Mouse (Mus musculus) heart, embryonic 15.5 days (tissue): ENCODE data around the gene Rapgef2. TPM values are rescaled to one million over a fixed set of nuclear protein-coding genes. Genes with fewer than 3 reads are reported as not detected.

Experiments
- ATAC-seq: fragments of 200-750 bp; cut with Nextera tagmentation; replicated peaks from 2 replicates; pipeline ENCODE4 v1.8.0; 2017; ENCODE audit warnings: low read depth, moderate TSS enrichment; ENCODE audit not compliant: insufficient number of reproducible peaks, insufficient read depth, low FRiP score
- H3K27ac ChIP-seq: fragments of 300-500 bp; sonication (generic); 2 replicates; pipeline ENCODE4 v1.5.1; 2015; ENCODE audit warnings: mild to moderate bottlenecking, inconsistent platforms
- H3K27me3 ChIP-seq: fragments of 300-500 bp; sonication (generic); 2 replicates; pipeline ENCODE4 v1.6.1; 2015; ENCODE audit warnings: inconsistent platforms
- H3K36me3 ChIP-seq: fragments of 300-500 bp; sonication (generic); 2 replicates; pipeline ENCODE4 v1.6.1; 2015; ENCODE audit warnings: mild to moderate bottlenecking, inconsistent platforms
- H3K4me1 ChIP-seq: fragments of 300-500 bp; sonication (generic); replicated peaks from 2 replicates; pipeline ENCODE4 v1.6.1; 2015; ENCODE audit warnings: inconsistent platforms
- H3K4me2 ChIP-seq: fragments of 300-500 bp; sonication (generic); 2 replicates; pipeline ENCODE4 v1.6.1; 2015; ENCODE audit warnings: inconsistent platforms, mild to moderate bottlenecking, moderate library complexity
- H3K4me3 ChIP-seq: fragments of 300-500 bp; sonication (generic); 2 replicates; pipeline ENCODE4 v1.5.1; 2015; ENCODE audit warnings: mild to moderate bottlenecking, inconsistent platforms
- H3K9ac ChIP-seq: fragments of 300-500 bp; sonication (generic); 2 replicates; pipeline ENCODE4 v1.6.1; 2015; ENCODE audit warnings: mild to moderate bottlenecking, inconsistent platforms
- H3K9me3 ChIP-seq: fragments of 300-500 bp; sonication (generic); replicated peaks from 2 replicates; pipeline ENCODE4 v1.6.1; 2016; ENCODE audit warnings: inconsistent platforms
- WGBS: fragments of 180-500 bp; shearing (Covaris S2); methylation state at CpG from one replicate; pipeline ENCODE4 v1.1.7; 2015; ENCODE audit warnings: mixed read lengths; 5-methylcytosine and 5-hydroxymethylcytosine counted together
- polyA plus RNA-seq: library from polyadenylated mRNA; unstranded; fragments of >200 nt; fragmentation: Nextera tagmentation; extraction: Ambion mirVana; gene quantifications from 2 replicates; pipeline ENCODE4 v1.2.1, GENCODE M21; 2015

The Rapgef2 gene
- polyA plus RNA-seq, 1 experiment from 2014 or later, result 5.7 TPM

DNA sequence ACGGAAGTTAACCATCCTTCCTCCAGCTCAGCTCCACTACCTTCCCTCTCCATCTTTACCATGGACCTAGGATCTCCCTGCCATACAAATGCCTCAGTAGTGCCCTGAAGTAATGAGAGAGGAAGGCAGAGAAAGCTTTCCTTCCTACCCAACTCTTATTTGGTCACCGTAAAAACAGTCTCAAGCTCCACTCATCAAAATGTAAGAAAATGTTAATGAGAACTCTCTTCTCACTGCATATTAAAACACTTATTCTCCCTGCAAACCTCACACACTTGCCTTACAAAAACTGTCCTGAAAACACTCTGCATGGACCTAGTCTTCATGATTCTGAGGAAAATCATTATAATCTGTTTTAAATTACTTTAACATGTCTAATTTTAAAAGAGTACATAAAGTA is 118.7 kb downstream of the Rapgef2 start:
- Histone ChIP-seq H3K4me1 (peaks cover 15% of the 10 kb centered on the region), H3K9me3 (no peaks in the 10 kb centered on the region), H3K4me2 (no peak overlapping the region), H3K4me3 (no peak overlapping the region), H3K36me3 (peaks cover 12% of the 10 kb centered on the region; the same call in 1 of the 2 replicates), H3K27me3 (no peaks in the 10 kb centered on the region), H3K9ac (no peak overlapping the region), H3K27ac (no peak overlapping the region)
- 77% methylated on average over 2 of the region's 2 CpGs for WGBS
- ATAC-seq, result no peak

DNA sequence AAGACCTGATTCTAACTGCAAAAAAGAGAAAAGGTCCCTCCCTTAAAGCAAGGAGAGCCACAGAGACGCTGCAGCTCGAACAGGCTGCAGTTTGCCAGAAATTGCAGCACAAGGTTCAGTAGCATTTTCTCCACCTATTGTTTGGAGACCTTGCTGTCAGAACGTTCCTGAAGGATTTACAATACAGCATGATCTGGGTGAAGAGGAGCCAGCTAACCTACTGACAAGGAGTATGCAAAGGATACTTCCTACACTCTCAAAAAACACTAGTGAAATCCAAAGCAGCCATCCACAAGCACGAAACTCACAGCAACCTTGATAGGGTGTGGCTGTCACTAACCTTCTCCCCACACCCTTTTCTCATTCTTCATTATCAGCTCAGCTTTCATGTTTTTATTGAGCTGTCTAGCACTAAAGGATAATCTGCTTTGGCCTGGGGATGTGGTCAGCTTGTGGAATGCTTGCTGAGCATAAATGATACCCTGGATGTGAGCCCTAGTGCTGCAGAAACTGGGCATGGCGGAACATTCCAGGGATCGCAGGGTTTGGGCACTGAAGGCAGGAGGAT is 124.4 kb downstream of the Rapgef2 start:
- 15% methylated on average over 6 of the region's 6 CpGs for WGBS
- H3K9ac ChIP-seq, result peak overlapping the region; percentile 34
- no peaks in the 10 kb centered on the region for H3K36me3 ChIP-seq

DNA sequence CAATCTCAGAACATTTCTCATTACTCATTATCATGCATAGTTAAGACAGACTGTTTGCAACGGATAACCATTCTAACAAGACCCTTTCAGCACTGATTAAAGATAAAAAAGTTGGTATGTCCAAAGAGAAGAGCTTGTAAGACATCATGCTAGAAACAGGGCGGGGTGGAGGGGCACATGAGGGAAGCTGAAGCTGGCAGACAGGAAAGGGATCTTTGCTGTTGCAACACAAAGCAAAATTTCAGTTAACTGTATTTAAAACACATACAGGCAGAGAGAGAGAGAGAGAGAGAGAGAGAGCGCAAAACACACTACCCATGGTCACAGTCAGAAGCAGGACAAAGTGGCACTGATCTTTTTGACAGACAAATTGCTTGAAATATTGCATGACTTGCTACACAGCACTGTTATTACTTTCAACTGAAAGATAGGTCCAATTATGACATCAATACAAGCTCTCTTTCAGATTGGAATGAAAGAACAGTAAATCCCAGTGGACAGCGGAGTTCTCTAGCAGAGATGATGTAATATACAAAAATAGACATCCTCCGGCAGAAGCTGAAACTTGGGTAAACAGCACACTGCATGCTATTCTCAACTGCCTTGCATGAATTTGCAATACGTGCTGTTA is 125.1 kb downstream of the Rapgef2 start:
- no peaks in the 10 kb centered on the region for H3K36me3 ChIP-seq
- 18% methylated on average over 6 of the region's 6 CpGs for WGBS
- H3K4me3 ChIP-seq, result peak overlapping the region; percentile 25
- peaks cover 32% of the 10 kb centered on the region for H3K4me1 ChIP-seq
- peak; percentile 87 for ATAC-seq
- peak overlapping the region; percentile 34 for H3K9ac ChIP-seq
- no peaks in the 10 kb centered on the region for H3K9me3 ChIP-seq
- H3K4me2 ChIP-seq, result peak overlapping the region; percentile 58
- peak overlapping the region; percentile 91 for H3K27ac ChIP-seq
- H3K27me3 ChIP-seq, result no peaks in the 10 kb centered on the region

More for the DNA sequence above, 124.4 kb downstream of the Rapgef2 start:
- H3K4me3 ChIP-seq, result peak overlapping the region; percentile 25
- peak; percentile 66 for ATAC-seq
- H3K9me3 ChIP-seq, result no peaks in the 10 kb centered on the region
- no peaks in the 10 kb centered on the region for H3K27me3 ChIP-seq
- H3K27ac ChIP-seq, result peak overlapping the region; percentile 91
- H3K4me1 ChIP-seq, result peaks cover 32% of the 10 kb centered on the region
- peak overlapping the region; percentile 58 for H3K4me2 ChIP-seq

DNA sequence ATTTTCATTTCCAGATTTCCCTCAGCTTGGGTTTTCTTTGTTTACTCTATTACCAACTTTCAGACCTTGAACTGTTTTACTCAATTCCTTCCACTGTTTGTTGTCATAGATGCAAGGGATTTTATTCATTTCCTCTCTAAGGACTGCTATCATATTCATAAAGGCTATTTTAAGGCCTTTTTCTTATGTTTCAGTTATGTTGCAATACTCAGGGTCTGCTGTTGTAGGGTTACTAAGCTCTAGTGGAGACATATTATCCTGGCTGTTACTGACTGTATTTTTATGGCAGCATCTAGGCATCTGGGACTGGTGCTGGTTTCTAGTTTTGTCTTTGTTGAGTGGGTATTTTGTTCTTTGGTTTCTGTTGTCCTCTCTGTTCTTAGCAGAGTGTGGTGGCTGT is 128.1 kb downstream of the Rapgef2 start:
- ATAC-seq, result no peak
- H3K36me3 ChIP-seq, result no peaks in the 10 kb centered on the region
- H3K4me1 ChIP-seq, result peaks cover 37% of the 10 kb centered on the region
- no peak overlapping the region for H3K9ac ChIP-seq
- H3K27me3 ChIP-seq, result no peaks in the 10 kb centered on the region
- H3K27ac ChIP-seq, result no peak overlapping the region
- no peak overlapping the region for H3K4me3 ChIP-seq
- H3K4me2 ChIP-seq, result no peak overlapping the region
- H3K9me3 ChIP-seq, result no peaks in the 10 kb centered on the region

DNA sequence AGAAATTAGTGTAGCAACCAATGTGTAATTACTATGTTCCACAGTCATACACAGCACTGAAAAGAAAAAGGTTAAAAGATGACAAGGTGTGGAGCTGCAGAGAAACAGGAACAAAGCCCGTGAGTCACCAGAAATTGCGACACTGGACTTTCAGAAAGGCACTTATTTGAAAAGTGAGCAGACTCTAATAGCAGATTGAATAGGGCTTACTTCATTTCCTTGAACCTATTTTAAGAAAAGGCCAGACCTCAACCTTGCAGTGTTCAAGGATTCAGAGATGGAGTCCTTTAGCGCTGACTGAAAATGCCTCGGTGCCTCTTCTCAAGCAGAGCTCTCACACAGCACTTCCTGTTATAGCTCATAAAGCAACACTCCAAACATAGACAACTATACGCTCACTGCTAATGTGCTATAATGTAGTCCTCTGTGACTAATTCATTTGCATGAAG is 133.3 kb downstream of the Rapgef2 start:
- 51% methylated on average over 5 of the region's 5 CpGs for WGBS
- ATAC-seq, result no peak; the same call in 1 of the 2 replicates
- Histone ChIP-seq H3K4me1 (peaks cover 9% of the 10 kb centered on the region; the same call in 1 of the 2 replicates), H3K9ac (no peak overlapping the region), H3K9me3 (no peaks in the 10 kb centered on the region), H3K27me3 (no peaks in the 10 kb centered on the region), H3K36me3 (no peaks in the 10 kb centered on the region), H3K27ac (peak overlapping the region; percentile 63), H3K4me3 (no peak overlapping the region), H3K4me2 (no peak overlapping the region)

DNA sequence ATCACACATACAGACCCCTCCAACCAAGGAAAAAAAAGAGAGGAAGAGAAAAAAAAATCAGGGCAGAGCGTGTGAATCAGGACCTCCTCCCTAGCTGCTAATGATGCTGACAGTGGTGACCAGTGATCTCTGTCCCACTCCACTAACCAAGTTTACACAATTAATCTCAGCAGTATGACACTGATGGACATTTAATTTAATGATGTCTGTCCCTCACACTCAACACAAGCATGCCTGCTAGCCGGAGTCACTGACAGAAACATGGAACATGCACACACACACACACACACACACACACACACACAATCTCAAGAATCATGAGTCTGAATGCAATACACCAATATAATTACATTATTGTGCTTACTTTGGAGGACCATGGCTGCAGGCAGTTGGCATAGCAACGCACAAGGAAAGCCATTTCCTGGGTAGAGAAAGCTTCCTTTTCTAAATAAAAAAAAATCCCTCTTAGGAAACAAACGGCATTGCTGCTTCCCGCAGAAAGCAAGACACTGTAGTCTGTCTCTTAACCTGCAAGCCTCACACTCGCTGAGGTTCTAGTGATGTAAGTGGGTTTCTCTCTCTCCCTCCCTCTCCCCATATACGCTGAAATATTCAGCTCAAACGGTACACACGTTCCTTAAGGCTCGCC is 140.8 kb downstream of the Rapgef2 start:
- Histone ChIP-seq H3K9ac (no peak overlapping the region; the same call in 1 of the 2 replicates), H3K36me3 (no peaks in the 10 kb centered on the region), H3K4me3 (peak overlapping the region; percentile 38; the same call in 1 of the 2 replicates), H3K4me1 (peaks cover 58% of the 10 kb centered on the region), H3K4me2 (peak overlapping the region; percentile 60), H3K27ac (peak overlapping the region; percentile 87), H3K27me3 (no peaks in the 10 kb centered on the region), H3K9me3 (no peaks in the 10 kb centered on the region)
- no peak; the same call in 1 of the 2 replicates for ATAC-seq
- 25% methylated on average over 10 of the region's 10 CpGs for WGBS

DNA sequence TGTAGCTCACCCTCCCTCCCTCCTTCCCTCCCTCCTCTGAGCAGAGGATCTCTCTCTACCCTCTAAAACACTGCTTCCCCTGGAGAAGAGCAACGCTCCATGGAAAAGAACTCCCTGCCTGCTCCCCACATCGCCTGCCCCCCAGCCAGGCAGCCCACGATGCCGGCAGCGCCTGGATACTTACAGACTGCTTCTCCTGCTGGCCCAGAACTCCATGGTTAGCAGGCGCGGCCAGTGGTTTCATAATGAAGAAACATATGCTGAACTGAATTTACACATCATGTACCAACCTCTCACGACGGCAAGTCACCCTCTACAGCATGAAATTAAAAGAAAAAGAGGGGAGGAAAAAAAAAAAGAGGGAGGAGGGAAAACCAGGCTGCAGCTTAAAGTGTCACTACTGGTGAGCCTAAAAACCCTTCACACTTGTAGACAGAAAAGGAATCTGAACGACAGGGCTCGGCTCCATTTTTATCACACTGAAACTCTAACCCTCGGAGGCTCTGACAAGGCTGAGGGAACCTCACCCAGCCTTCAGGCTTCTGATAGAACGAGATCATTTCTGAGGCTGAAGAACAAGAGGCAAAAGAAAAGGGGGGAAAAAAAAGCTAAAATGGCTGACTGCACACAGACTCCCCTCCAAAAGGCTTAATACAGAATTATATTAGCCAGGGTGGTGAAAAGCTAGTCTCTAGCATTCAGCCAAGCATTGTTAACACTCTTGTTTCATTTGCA is 141.5 kb downstream of the Rapgef2 start:
- H3K27ac ChIP-seq, result peak overlapping the region; percentile 87
- H3K4me2 ChIP-seq, result peak overlapping the region; percentile 60
- peak overlapping the region; percentile 38 for H3K4me3 ChIP-seq
- no peaks in the 10 kb centered on the region for H3K9me3 ChIP-seq
- no peak for ATAC-seq
- peaks cover 64% of the 10 kb centered on the region for H3K4me1 ChIP-seq
- peak overlapping the region; percentile 57 for H3K9ac ChIP-seq
- no peaks in the 10 kb centered on the region for H3K36me3 ChIP-seq
- H3K27me3 ChIP-seq, result no peaks in the 10 kb centered on the region
- WGBS, result 14% methylated on average over 13 of the region's 13 CpGs

DNA sequence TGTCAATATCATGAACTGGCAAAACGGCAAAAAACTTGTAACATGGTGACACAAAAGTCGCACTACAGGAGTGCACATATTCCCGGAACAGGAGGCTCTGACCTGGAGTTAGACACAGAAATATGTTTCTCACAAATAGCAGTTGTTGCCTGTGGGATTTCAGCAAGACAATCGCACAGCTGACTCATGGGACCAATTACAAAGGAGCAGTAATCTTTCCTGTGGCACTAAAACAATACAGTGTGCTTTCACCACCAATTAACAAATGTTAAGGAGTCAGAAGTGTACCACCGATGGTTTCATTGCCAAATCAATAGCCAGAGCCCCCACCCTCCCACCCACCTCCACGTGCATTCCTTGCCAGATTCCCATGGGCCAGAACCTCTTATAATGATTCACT is 142.2 kb downstream of the Rapgef2 start:
- H3K36me3 ChIP-seq, result no peaks in the 10 kb centered on the region
- H3K4me2 ChIP-seq, result peak overlapping the region; percentile 60
- H3K27ac ChIP-seq, result no peak overlapping the region; the same call in 1 of the 2 replicates
- H3K27me3 ChIP-seq, result no peaks in the 10 kb centered on the region
- 59% methylated on average over 6 of the region's 6 CpGs for WGBS
- H3K4me3 ChIP-seq, result no peak overlapping the region; the same call in 1 of the 2 replicates
- H3K9me3 ChIP-seq, result no peaks in the 10 kb centered on the region
- no peak overlapping the region for H3K9ac ChIP-seq
- ATAC-seq, result no peak
- H3K4me1 ChIP-seq, result peaks cover 69% of the 10 kb centered on the region

DNA sequence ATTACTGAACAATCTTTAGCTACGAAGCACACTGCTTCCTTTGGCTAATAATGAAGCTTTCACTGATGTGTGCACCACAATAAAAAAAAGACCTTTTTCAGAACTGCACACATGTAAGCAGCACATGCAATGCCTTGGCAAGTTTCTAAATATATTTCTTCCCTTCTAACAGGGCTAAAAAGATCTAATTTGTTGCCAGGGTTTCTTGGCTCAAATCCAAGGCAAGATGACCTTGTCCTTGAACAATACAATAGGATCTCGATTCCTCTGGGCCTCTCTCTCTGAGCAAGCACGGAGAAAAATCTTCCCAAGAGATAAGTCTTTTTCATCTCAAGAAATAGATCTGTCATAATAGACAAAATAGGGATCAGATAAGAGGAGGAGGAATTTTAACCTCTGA is 147.1 kb downstream of the Rapgef2 start:
- 26% methylated on average over 3 of the region's 3 CpGs for WGBS
- no peaks in the 10 kb centered on the region for H3K36me3 ChIP-seq
- 0 out of 2 replicates have a peak overlapping the region, but pooled peaks have one; percentile 3 for H3K4me2 ChIP-seq
- H3K9ac ChIP-seq, result no peak overlapping the region
- no peak for ATAC-seq
- no peak overlapping the region for H3K4me3 ChIP-seq
- no peaks in the 10 kb centered on the region for H3K27me3 ChIP-seq
- peaks cover 44% of the 10 kb centered on the region for H3K4me1 ChIP-seq
- peak overlapping the region; percentile 76 for H3K27ac ChIP-seq
- no peaks in the 10 kb centered on the region for H3K9me3 ChIP-seq

DNA sequence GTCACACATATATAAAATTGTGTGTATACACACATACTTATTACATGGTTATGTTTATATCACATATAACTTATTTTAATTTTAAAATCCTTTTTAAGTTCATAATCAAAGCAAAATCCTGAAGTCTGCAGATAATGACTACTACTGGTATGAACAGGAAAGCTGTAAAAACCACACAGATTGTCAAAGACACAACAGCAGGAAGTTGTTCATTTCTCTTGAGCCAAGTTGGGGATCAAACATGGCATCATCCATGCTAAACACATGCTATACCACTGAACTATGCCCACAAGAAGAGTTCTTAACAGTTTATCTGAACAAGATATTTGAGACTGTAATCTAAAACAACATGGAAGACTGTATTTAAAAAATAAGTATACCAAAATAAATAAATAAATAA is 147.7 kb downstream of the Rapgef2 start:
- peaks cover 46% of the 10 kb centered on the region for H3K4me1 ChIP-seq
- H3K27ac ChIP-seq, result no peak overlapping the region
- H3K27me3 ChIP-seq, result no peaks in the 10 kb centered on the region
- no peaks in the 10 kb centered on the region for H3K36me3 ChIP-seq
- H3K9me3 ChIP-seq, result no peaks in the 10 kb centered on the region
- H3K4me3 ChIP-seq, result no peak overlapping the region
- H3K4me2 ChIP-seq, result no peak overlapping the region
- no peak for ATAC-seq
- no peak overlapping the region for H3K9ac ChIP-seq

DNA sequence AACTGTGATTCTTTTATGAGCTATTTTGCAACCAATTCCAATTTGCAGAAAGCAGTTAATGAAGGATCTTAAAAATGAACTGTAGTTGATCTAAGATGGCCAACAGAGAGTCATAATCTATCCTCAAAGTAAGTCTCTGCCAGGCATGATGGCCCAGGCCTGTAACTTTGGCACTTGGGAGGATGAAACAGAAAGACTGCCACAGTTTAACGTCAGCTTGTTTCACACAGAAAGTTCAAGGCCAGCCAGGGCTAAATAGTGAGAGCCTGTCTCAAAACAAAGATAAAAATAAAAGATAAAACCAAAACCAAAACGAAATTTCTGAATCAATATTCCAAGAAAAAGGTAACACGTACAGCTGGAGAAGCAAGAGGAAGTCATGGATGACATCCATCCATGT is 155.3 kb downstream of the Rapgef2 start:
- Histone ChIP-seq H3K9ac (no peak overlapping the region), H3K9me3 (no peaks in the 10 kb centered on the region), H3K4me1 (peaks cover 17% of the 10 kb centered on the region), H3K27me3 (no peaks in the 10 kb centered on the region), H3K4me2 (no peak overlapping the region), H3K36me3 (no peaks in the 10 kb centered on the region), H3K27ac (no peak overlapping the region), H3K4me3 (no peak overlapping the region)
- 73% methylated on average over 3 of the region's 3 CpGs for WGBS
- no peak for ATAC-seq
